Mouse (Mus musculus) kidney, postnatal 4 days (tissue): Measurements from ENCODE around the gene Sh3glb1.

ENCODE experiments used
- DNase-seq, 2 experiments: peaks; one replicate each; pipeline ENCODE4 v3.0.0; 2021; ENCODE audit warnings: mixed read lengths in 2 of 2

The Sh3glb1 gene

GRCm38 (mm10) chr3:144669457-144669864 lies 50.7 kb downstream of the Sh3glb1 start:
- no peak for DNase-seq

- no peak for DNase-seq
Measured at GRCm38 (mm10) chr3:144668949-144669348, 51.2 kb downstream of the Sh3glb1 start.

- DNase-seq: no peak
Measured at GRCm38 (mm10) chr3:144668039-144668438, 52.1 kb downstream of the Sh3glb1 start.

- peak; percentile 72 to 83 for DNase-seq
Measured at GRCm38 (mm10) chr3:144664363-144665299, 55.5 kb downstream of the Sh3glb1 start.

- no peak for DNase-seq
Measured at GRCm38 (mm10) chr3:144663415-144664093, 56.6 kb downstream of the Sh3glb1 start.

- no peak for DNase-seq
Measured at GRCm38 (mm10) chr3:144662215-144662852, 57.8 kb downstream of the Sh3glb1 start.

- DNase-seq: no peak
Measured at GRCm38 (mm10) chr3:144661439-144661838, 58.7 kb downstream of the Sh3glb1 start.

- no peak for DNase-seq
Measured at GRCm38 (mm10) chr3:144644202-144644601, 75.9 kb downstream of the Sh3glb1 start.

GRCm38 (mm10) chr3:144643301-144643871 lies 76.7 kb downstream of the Sh3glb1 start:
- DNase-seq: peak; percentile 79 to 86

GRCm38 (mm10) chr3:144642141-144642540 lies 78.0 kb downstream of the Sh3glb1 start:
- DNase-seq: no peak

- DNase-seq: no peak
Measured at GRCm38 (mm10) chr3:144640033-144640432, 80.1 kb downstream of the Sh3glb1 start.

- no peak for DNase-seq
Measured at GRCm38 (mm10) chr3:144639387-144639786, 80.7 kb downstream of the Sh3glb1 start.

- DNase-seq: no peak
Measured at GRCm38 (mm10) chr3:144638110-144638509, 82.0 kb downstream of the Sh3glb1 start.

- no peak for DNase-seq
Measured at GRCm38 (mm10) chr3:144635236-144635635, 84.9 kb downstream of the Sh3glb1 start.
